Mouse (Mus musculus) adrenal gland, postnatal 25 days (tissue): Measurements from ENCODE around the gene Klf11. TPM values are rescaled to one million over a fixed set of nuclear protein-coding genes. Genes with fewer than 3 reads are reported as not detected.
"Not testable (repeated sequence)": the region's sequence is repeated elsewhere in the genome, so short reads cannot be mapped to it uniquely, and the experiment has no call there.

Source experiments
- DNase-seq: peaks from one replicate; pipeline ENCODE4 v3.0.0; 2021; ENCODE audit warnings: mixed read lengths
- long read RNA-seq: library from polyadenylated mRNA; stranded (forward); transcript quantifications from one replicate; pipeline ENCODE4 v2.0.0, GENCODE M21; 2021
- total RNA-seq: library from RNA; stranded (reverse); gene quantifications from 2 replicates; pipeline ENCODE4 v1.2.3, GENCODE M21; 2021

The Klf11 gene
- 9.8 and 14.8 TPM in 2 replicates for total RNA-seq
- long read RNA-seq, full-length matches to known transcripts, result 5 of 11 reads
- long read RNA-seq, partial matches to known transcripts, result 4 of 11 reads
- long read RNA-seq, other reads (novel, unspliced or antisense), result 2 of 11 reads

GRCm38 (mm10) chr12:24651063-24651557, at the start of gene Klf11:
TSS of gene Klf11 (plus strand) at chr12:24651274.
- peak; percentile 99 for DNase-seq

GRCm38 (mm10) chr12:24603266-24603665, 47.8 kb upstream of the Klf11 start:
- peak; percentile 77 for DNase-seq

GRCm38 (mm10) chr12:24606166-24606565, 44.9 kb upstream of the Klf11 start:
- no peak for DNase-seq

- no peak for DNase-seq
These were observed 38.5 kb upstream of the Klf11 start for GRCm38 (mm10) chr12:24612591-24612990.

GRCm38 (mm10) chr12:24614452-24615075, 36.5 kb upstream of the Klf11 start:
- no peak for DNase-seq

GRCm38 (mm10) chr12:24615140-24615539, 35.9 kb upstream of the Klf11 start:
- no peak for DNase-seq

GRCm38 (mm10) chr12:24619436-24619835, 31.6 kb upstream of the Klf11 start:
- DNase-seq, result no peak

GRCm38 (mm10) chr12:24623486-24624251, 27.4 kb upstream of the Klf11 start:
- no peak for DNase-seq

- DNase-seq, result no peak
These were observed 24.7 kb upstream of the Klf11 start for GRCm38 (mm10) chr12:24626401-24626800.

- DNase-seq, result no peak
These were observed 23.9 kb upstream of the Klf11 start for GRCm38 (mm10) chr12:24627215-24627614.

- DNase-seq, result peak; percentile 20
These were observed 20.9 kb upstream of the Klf11 start for GRCm38 (mm10) chr12:24630220-24630619.

GRCm38 (mm10) chr12:24632404-24632803, 18.7 kb upstream of the Klf11 start:
- DNase-seq, result no peak

GRCm38 (mm10) chr12:24633753-24634191, 17.3 kb upstream of the Klf11 start:
- peak; percentile 8 for DNase-seq

- DNase-seq, result no peak
These were observed 16.9 kb upstream of the Klf11 start for GRCm38 (mm10) chr12:24634212-24634611.

GRCm38 (mm10) chr12:24634648-24635047, 16.4 kb upstream of the Klf11 start:
- no peak for DNase-seq

GRCm38 (mm10) chr12:24638787-24639186, 12.3 kb upstream of the Klf11 start:
- not testable (repeated sequence) for DNase-seq

- peak; percentile 73 for DNase-seq
These were observed 8.7 kb upstream of the Klf11 start for GRCm38 (mm10) chr12:24642370-24642802.

- DNase-seq, result no peak
These were observed 6.9 kb upstream of the Klf11 start for GRCm38 (mm10) chr12:24644125-24644571.

- DNase-seq, result no peak
These were observed 5.2 kb upstream of the Klf11 start for GRCm38 (mm10) chr12:24645901-24646300.

GRCm38 (mm10) chr12:24648094-24648493, 3.0 kb upstream of the Klf11 start:
- DNase-seq, result no peak

- DNase-seq, result no peak
These were observed 535 bp upstream of the Klf11 start for GRCm38 (mm10) chr12:24650415-24651062.

GRCm38 (mm10) chr12:24651642-24652342, 718 bp downstream of the Klf11 start:
- DNase-seq, result peak; percentile 98
